Mouse (Mus musculus) lung, postnatal 36 days (tissue): ENCODE data around the gene Zfand4.

Experiments
- DNase-seq: peaks from one replicate; pipeline ENCODE4 v3.0.0; 2022; ENCODE audit warnings: mixed read lengths

Gene Zfand4

GRCm38 (mm10) chr6:116378892-116379291 is 114.9 kb downstream of the Zfand4 start:
- no peak for DNase-seq
